Mouse (Mus musculus) induced T-regulatory cell, adult 2 months (primary cell): ENCODE results near the gene Pik3r2.
A peak's percentile ranks its signal among the peaks of the same experiment; 100 is the strongest.

Source experiments
- DNase-seq: peaks from one replicate; pipeline ENCODE4 v3.0.0-alpha.2; 2012; ENCODE audit warnings: low read depth

Pik3r2 gene

DNA sequence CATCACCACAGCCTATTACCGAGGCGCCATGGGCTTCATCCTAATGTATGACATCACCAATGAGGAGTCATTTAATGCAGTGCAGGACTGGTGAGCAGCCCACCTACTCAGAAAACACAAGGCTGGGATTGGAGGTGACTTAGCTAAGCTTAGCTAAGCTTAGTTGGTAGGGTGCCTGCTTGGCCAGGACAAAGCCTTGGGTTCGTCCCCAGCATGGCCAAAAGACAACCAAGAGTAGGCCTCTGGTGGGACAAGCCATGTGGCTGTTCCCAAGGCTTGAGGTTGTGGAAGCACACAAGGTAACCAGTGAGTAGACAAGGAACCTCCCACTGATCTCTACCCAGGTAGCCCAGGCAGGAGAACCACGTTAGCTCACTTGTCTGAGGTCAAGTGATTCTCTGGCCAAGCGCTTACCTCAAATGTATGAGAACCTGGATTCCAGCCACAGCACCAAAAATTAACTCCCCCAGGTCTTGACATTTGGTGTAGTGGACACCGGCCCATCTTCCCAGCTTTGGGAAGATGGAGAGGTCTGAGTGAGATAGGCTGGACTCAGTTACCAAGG is 20.0 kb downstream of the Pik3r2 start:
- DNase-seq = no peak

GRCm38 (mm10) chr8:70755661-70756475 is 20.6 kb downstream of the Pik3r2 start:
- no peak for DNase-seq

DNA sequence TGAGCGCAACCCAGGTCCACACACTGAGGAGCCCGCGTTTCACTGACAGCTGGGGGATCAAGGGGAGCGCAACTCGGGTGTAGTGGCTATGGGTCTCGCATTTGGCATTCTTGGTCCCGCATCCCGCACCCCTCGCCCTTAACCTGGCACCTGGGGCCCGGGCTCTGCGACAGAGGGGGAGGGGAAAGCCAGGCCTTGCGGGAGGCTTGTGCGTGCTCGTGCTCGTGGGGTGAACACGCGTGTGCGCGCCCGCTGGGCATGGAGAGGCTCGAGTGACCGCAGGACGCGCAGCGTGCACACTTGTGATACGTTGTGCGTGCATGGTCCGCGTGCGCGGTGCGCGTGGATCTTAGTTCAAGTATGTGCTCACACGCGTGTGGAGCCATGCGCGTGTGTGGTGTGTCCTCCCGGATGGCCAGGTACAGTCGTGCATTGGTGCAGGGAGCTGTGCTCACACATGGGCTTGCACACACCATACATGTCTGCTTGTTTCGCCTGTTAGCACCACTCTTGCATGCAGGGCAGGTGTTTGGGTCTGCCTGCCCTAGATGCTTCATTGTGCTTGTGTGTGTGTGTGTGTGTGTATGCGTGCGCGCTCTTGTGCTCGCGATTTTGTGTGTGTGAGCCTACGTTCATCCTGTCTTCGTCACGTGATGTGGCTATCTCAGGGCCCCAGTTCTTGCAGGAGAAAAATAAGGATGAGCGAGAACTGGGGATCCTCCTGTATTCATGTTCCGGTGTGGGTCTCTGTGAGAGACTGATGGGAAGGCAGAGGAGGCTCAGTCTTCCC is 21.4 kb downstream of the Pik3r2 start:
- peak; percentile 76 for DNase-seq

- DNase-seq = peak; percentile 98
Observed at GRCm38 (mm10) chr8:70754043-70754870, 22.3 kb downstream of the Pik3r2 start, which contains the start of gene Rab3a. Rab3a (plus strand) TSS chr8:70754679.

- DNase-seq = peak; percentile 81
Observed at GRCm38 (mm10) chr8:70753151-70753550, 23.4 kb downstream of the Pik3r2 start.

GRCm38 (mm10) chr8:70752000-70752764 is 24.3 kb downstream of the Pik3r2 start:
- DNase-seq = peak; percentile 89

DNA sequence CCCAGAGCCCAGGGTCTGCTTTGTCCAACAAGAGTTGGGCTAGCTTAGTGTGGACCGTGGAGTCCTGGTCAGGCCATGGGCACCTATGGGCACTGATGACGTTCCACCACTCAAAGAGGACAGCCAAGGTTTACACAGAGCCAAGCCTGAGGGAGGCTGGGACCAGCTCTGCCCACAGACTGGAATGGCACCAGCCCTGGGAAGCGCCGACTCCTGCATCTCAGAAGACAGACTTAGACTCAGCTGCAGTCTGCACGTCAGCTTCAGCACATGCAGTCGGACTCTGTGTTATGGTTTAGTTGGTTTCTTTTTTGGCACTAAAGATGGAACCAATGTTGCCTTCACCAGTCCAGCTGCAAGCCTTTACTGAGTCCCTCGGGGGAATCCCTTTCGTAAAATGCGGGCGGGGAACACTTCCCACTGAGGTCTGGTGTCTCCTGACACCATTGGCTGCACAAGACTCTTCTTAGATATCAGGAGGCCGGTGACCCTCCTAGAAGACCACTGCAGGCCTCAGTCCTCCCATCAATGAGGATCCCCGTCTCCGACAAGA is 26.3 kb downstream of the Pik3r2 start:
- no peak for DNase-seq

DNA sequence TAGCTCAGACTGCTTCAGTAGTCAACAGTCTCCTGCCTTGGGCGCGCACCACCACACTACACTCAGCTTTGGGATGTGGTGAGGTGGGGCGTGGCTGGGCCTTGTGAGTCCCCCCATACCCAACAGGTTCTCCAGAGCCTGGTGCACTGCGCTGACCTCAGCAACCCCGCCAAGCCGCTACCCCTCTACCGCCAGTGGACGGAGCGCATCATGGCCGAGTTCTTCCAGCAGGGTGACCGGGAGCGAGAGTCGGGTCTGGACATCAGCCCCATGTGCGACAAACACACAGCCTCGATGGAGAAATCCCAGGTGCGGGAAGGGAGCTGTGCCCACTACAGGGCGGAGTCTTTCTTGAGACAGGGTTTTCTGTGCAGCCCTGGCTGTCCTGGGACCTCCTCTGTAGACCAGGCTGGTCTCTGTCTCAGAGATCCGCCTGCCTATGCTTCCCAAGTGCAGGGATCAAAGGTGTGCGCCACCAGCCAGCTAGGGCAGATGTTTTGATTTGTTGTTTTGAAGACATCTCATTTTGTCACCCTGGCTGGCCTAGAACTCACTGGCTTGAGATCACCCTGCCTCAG is 27.3 kb downstream of the Pik3r2 start:
- DNase-seq = no peak

- DNase-seq = no peak
Observed at GRCm38 (mm10) chr8:70748246-70749096, 28.0 kb downstream of the Pik3r2 start.

DNA sequence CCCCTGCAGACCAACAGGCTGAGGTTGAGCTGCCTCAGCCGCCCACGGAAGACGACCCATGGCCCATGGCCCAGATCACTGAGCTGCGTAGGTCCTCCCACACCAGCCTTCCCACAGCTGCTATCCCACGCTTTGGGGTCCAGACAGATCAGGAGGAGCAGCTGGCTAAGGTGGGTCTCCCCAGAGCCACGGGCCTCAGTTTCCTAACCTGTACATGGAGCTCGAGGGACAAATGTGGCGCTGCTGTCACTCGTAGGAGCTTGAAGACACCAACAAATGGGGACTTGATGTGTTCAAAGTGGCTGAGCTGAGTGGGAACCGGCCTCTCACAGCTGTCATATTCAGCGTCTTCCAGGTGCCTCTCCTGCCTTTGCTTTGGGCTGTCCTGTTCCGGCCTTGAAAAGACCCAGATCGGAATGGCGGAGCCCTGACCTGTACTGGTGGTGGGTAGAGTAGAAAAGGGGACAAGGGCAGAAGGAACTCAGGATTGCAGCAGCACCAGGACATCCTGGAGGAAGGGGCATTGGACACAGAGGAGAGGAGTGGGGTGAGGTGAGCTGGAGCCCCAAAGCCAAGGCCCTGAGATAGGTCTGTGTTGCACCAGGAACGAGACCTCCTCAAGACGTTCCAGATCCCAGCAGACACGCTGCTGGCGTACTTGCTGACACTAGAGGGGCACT is 29.2 kb downstream of the Pik3r2 start:
- no peak for DNase-seq

DNA sequence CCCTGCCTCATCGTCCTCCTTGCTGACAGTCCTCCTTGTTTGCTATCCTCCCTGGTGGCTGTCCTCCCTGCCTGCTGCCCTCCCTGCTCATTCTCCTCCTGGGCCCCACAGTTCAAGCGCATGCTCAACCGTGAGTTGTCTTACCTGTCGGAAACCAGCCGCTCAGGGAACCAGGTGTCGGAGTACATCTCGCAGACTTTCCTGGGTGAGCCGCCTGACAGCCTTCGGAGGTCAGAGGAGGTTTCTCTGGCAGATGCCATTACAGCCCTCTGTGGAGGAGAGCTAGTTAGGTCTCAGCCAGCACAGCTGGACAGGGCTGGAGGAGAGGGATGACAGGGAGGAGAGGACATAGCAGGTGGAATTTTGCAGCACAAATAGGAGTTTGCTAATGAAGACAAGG is 29.8 kb downstream of the Pik3r2 start:
- DNase-seq = no peak

DNA sequence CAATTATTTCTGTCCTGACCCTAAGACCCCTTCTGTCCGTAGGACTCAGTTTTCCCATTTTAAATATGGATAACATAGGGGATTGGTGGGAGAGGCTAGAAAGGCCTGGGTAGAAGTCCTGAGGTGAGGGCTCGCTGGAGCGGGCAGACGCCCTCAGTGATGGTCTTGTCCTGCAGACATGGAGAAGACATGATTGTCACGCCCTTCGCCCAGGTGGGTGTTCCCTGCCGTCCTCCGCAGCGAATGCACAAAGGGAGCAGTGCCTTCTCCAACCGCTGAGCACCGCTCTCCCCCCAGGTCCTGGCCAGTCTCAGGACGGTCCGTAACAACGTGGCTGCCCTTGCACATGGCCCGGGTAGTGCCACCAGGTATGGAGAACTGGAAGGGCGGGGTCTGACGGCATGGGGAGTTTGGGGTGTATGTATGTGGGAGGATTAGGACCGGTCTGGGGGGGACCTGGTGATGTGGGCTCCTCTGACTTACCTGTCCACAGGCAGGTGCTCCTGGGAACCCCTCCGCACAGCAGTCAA is 30.8 kb downstream of the Pik3r2 start:
- no peak for DNase-seq

DNA sequence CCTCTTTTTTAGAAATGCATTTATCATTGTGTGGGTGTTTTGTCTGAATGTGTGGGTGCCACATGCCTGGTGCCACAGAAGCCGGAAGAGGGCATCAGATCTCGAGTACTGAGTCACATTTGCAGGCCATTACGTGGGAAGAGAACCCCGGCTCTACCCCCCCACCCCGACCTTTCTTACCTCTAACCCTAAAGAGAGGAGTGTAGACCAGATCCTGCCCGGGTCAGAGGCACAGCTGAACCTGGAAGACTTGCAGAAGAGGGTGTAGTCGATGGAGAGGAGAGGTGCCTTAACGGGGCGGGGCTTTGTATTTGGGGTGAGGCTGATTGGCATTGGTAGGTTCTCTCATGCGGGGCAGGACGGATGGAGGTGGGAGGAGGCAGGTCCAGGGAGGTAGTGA is 31.7 kb downstream of the Pik3r2 start:
- DNase-seq = peak; percentile 75

GRCm38 (mm10) chr8:70743656-70744590 is 32.6 kb downstream of the Pik3r2 start:
- DNase-seq = peak; percentile 71

DNA sequence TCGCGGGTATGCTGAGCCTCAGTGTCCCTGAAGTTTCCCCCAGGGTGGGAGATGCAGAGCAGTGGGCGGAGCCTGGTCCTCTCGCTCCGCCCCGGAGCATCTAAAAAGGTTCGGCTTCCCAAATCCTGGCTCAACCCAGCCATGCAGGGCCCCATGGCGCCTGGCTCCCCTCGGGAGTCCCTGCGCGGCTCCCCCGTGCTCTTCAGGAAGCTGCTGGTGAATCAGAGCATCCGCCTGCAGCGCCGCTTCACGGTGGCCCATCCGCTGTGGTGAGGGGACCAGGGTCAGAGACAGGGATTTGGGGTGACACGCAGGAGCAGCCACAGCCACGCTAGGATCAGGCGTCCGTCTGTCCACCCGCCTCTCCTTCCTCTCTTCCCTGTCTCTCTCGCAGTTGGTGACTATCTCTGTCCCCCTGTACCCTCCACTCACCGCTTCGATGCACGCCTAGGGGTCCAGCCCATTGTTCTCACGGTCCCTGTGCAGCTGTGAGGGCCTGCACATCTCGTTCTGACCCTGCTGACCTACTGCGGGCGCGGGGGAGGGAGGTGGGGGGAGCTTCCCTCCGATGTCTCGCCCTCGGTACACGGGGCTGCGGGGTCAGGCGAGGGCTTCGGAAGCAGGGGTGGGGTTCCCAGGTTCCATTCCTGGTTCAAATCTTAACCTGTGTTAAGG is 33.4 kb downstream of the Pik3r2 start:
- DNase-seq = peak; percentile 53

- no peak for DNase-seq
Observed at GRCm38 (mm10) chr8:70742176-70742575, 34.3 kb downstream of the Pik3r2 start.

GRCm38 (mm10) chr8:70741661-70742060 is 34.9 kb downstream of the Pik3r2 start:
- DNase-seq = no peak
